Mouse (Mus musculus) layer of hippocampus, adult 9-11 months (tissue): ENCODE measurements around the gene Fgf4.

Experiments used
- DNase-seq: peaks from one replicate; pipeline ENCODE4 v3.0.0; 2022

Gene Fgf4

GRCm38 (mm10) chr7:144914296-144914947 is 67.3 kb downstream of the Fgf4 start:
- peak; percentile 67 for DNase-seq
